Mouse (Mus musculus) midbrain, postnatal 0 days (tissue): ENCODE measurements around the gene Atg9b. TPM values are rescaled to one million over a fixed set of nuclear protein-coding genes. Genes with fewer than 3 reads are reported as not detected.
A peak's percentile ranks its signal among the peaks of the same experiment; 100 is the strongest.

Source experiments
- ATAC-seq: fragments of 200-750 bp; cut with Nextera tagmentation; 2 replicates; pipeline ENCODE4 v1.8.0; 2017; ENCODE audit warnings: moderate number of reproducible peaks, mild to moderate bottlenecking, moderate TSS enrichment, moderate library complexity; ENCODE audit not compliant: low FRiP score
- DNase-seq: peaks from one replicate; pipeline ENCODE4 v3.0.0-alpha.2; 2015; ENCODE audit warnings: low spot score
- H3K27ac ChIP-seq: fragments of 300-500 bp; sonication (generic); 2 replicates; pipeline ENCODE4 v1.5.1; 2014; ENCODE audit warnings: low read depth, mild to moderate bottlenecking, low read length, mixed read lengths
- H3K27me3 ChIP-seq: fragments of 300-500 bp; sonication (generic); 2 replicates; pipeline ENCODE4 v1.6.1; 2014; ENCODE audit warnings: low read length, control low read depth, mixed read lengths; ENCODE audit not compliant: insufficient read depth
- H3K36me3 ChIP-seq: fragments of 300-500 bp; sonication (generic); 2 replicates; pipeline ENCODE4 v1.6.1; 2014; ENCODE audit warnings: low read length, control low read depth, mixed read lengths; ENCODE audit not compliant: insufficient read depth
- H3K4me1 ChIP-seq: fragments of 300-500 bp; sonication (generic); 2 replicates; pipeline ENCODE4 v1.6.1; 2014; ENCODE audit warnings: mild to moderate bottlenecking, control low read depth, antibody characterized with exemption, low read length, mixed read lengths; ENCODE audit not compliant: insufficient read depth
- H3K4me2 ChIP-seq: fragments of 300-500 bp; sonication (generic); 2 replicates; pipeline ENCODE4 v1.6.1; 2014; ENCODE audit warnings: low read depth, mild to moderate bottlenecking, low read length, mixed read lengths; ENCODE audit not compliant: poor library complexity, severe bottlenecking
- H3K4me3 ChIP-seq: fragments of 300-500 bp; sonication (generic); 2 replicates; pipeline ENCODE4 v1.5.1; 2014; ENCODE audit warnings: low read depth, mild to moderate bottlenecking, low read length, moderate library complexity
- H3K9ac ChIP-seq: fragments of 300-500 bp; sonication (generic); replicated peaks from 2 replicates; pipeline ENCODE4 v1.6.1; 2014; ENCODE audit warnings: mild to moderate bottlenecking, low read length, moderate library complexity, mixed read lengths; ENCODE audit not compliant: poor library complexity, severe bottlenecking
- H3K9me3 ChIP-seq: fragments of 300-500 bp; sonication (generic); 2 replicates; pipeline ENCODE4 v1.6.1; 2016; ENCODE audit warnings: low read length, control low read depth
- CTCF ChIP-seq: IDR thresholded peaks from 2 replicates; pipeline ENCODE4 v1.5.1; 2016; ENCODE audit warnings: antibody characterized with exemption, mild to moderate bottlenecking
- WGBS: fragments of 180-500 bp; shearing (Covaris S2); extraction: QIAGEN DNeasy Blood & Tissue Kit; methylation state at CpG from one replicate; pipeline ENCODE4 v1.1.7; 2014; 5-methylcytosine and 5-hydroxymethylcytosine counted together
- polyA plus RNA-seq: library from polyadenylated mRNA; unstranded; fragments of >200 nt; fragmentation: Nextera tagmentation; extraction: Ambion mirVana; gene quantifications from 2 replicates; pipeline ENCODE4 v1.2.1, GENCODE M21; 2015
- total RNA-seq: library from RNA; depleted of rRNA; stranded (reverse); fragments of >200 nt; gene quantifications from 2 replicates; pipeline ENCODE4 v1.2.3, GENCODE M21; 2014

The Atg9b gene
- total and polyA plus RNA-seq, 2 experiments from 2014 or later: 5.3 to 6.7 TPM

DNA sequence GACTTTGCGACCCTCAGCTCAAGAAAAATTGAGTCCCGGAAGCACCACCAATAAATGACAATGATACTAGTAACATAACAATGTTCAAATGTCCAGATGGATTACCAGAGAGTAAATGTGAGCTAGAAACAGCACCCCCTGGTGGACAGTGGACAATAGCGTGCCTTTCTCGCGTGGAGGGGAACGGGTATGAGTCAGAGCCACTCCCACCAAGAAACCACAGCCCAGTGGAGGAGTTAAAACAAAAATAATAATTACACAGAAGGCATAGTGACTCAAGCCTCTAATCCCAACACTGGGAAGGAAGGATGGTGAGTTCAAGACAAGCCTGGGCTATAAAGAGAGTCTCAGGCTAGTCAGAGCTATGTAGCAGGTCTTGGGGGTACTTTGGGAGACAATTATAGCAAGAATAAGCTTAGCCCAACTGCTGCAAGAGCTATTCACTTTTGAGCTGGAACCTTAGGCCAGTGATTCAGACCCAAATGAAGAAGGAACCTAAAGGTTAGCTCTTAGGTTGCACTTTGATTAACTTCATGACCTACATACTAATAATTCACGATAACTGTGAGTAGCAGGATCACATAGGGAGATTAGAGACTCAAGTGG lies 1.6 kb upstream of the Atg9b start, which contains the start of gene Abcb8:
Gene Abcb8, plus strand, starts transcription at position 272 of the 606 bp plus-strand sequence.
- H3K36me3 ChIP-seq: no peaks in the 10 kb centered on the region
- H3K27me3 ChIP-seq: 0 out of 2 replicates have a peak, but pooled peaks cover 3% of the 10 kb centered on the region
- peak within 1 kb of the TSS; percentile 58 for H3K9ac ChIP-seq
- H3K9me3 ChIP-seq: no peaks in the 10 kb centered on the region
- peak within 1 kb of the TSS; percentile 61 for H3K4me2 ChIP-seq
- TF ChIP-seq CTCF: peak; percentile 85
- peak within 1 kb of the TSS; percentile 82 for H3K27ac ChIP-seq
- peak; percentile 84 for DNase-seq
- H3K4me1 ChIP-seq: no peaks in the 10 kb centered on the region
- no peak; the same call in 1 of the 2 replicates for ATAC-seq
- peak within 1 kb of the TSS; percentile 50 for H3K4me3 ChIP-seq
- 22% methylated on average over 7 of the region's 7 CpGs for WGBS

DNA sequence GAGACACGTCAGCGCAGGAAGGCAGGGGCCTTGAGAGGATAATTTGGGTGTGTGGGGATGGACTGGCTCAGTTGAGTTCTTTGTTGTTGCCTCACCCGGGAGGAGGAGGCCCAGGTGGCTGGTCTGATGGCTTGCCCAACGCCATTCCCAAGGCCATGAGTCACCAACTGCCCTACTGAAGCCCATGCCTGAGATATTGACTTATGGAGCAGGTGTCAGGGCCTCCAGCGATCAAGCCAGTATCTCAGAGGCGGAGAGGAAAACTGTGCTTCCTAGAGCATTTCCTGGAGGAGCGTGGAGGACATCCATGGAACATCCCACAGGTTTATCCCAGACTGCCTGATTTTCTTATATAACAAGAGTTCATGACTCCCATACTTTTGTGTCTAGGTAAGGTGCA lies 781 bp upstream of the Atg9b start:
- no peak for ATAC-seq
- 80% methylated on average over 7 of the region's 7 CpGs for WGBS
- no peak overlapping the region for H3K4me2 ChIP-seq

DNA sequence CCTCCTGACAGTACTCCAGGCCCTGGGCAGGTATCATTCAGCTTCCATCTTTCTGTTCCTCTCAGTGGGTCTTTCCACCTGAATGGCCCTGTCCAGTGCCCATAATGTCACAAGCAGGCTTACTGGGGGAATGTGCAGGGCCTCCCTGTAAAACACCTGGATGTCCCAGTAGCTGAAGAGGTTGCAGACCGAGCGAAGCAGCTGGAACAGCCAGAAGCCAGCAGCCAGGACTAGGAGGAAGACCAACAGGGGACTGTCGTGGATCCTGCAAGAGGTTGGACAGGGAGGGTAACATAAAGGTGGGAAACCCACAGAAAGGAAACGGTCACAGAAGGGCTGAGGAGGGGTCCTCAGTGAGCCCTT lies 2.3 kb downstream of the Atg9b start:
- 80% methylated on average over 4 of the region's 4 CpGs for WGBS
- Histone ChIP-seq H3K27ac (no peak overlapping the region), H3K36me3 (no peaks in the 10 kb centered on the region), H3K4me3 (no peak overlapping the region), H3K9ac (no peak overlapping the region), H3K9me3 (no peaks in the 10 kb centered on the region), H3K4me1 (peaks cover 13% of the 10 kb centered on the region), H3K27me3 (0 out of 2 replicates have a peak, but pooled peaks cover 7% of the 10 kb centered on the region), H3K4me2 (no peak overlapping the region)
- DNase-seq: no peak
- TF ChIP-seq CTCF: no peak
- no peak for ATAC-seq

More for the DNA sequence above, 781 bp upstream of the Atg9b start:
- no peaks in the 10 kb centered on the region for H3K9me3 ChIP-seq
- no peak for DNase-seq
- H3K36me3 ChIP-seq: no peaks in the 10 kb centered on the region
- H3K4me3 ChIP-seq: no peak overlapping the region
- no peak overlapping the region for H3K9ac ChIP-seq
- no peak for TF ChIP-seq CTCF
- H3K27me3 ChIP-seq: 0 out of 2 replicates have a peak, but pooled peaks cover 3% of the 10 kb centered on the region
- H3K27ac ChIP-seq: no peak overlapping the region
- H3K4me1 ChIP-seq: 0 out of 2 replicates have a peak, but pooled peaks cover 6% of the 10 kb centered on the region

DNA sequence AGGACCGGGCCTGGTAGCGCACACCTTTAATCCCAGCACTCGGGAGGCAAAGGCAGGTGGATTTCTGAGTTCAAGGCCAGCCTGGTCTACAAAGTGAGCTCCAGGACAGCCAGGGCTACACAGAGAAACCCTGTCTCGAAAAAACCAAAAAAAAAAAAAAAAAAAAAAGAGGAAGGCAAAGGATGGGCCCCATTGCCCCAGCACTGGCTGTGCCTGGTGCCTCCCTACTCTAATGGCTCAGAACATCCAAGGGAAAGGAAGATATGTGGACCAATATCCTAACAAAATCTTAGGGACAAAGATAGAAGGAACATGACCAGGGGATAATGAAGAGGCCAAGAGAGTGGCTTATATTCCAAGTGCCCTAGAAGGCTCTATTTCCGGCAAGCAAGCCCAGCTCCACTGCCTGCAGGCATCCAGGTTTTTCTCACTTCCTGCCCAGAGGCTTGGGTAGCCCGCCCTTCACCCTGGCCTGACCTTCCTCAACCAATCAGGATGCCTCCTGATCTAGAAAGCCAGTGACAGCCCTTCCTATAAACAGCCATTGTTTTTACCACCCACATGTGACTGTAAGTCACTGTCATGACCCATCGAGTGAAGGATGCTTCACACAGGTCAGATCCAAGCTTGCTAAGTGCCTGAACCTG lies 2.8 kb downstream of the Atg9b start:
- Histone ChIP-seq H3K27me3 (0 out of 2 replicates have a peak, but pooled peaks cover 7% of the 10 kb centered on the region), H3K36me3 (no peaks in the 10 kb centered on the region), H3K9me3 (no peaks in the 10 kb centered on the region), H3K9ac (no peak overlapping the region), H3K27ac (no peak overlapping the region), H3K4me2 (no peak overlapping the region), H3K4me1 (peaks cover 18% of the 10 kb centered on the region), H3K4me3 (no peak overlapping the region)
- 67% methylated on average over 6 of the region's 7 CpGs for WGBS
- ATAC-seq (no peak), DNase-seq (peak; percentile 35)
- no peak for TF ChIP-seq CTCF

DNA sequence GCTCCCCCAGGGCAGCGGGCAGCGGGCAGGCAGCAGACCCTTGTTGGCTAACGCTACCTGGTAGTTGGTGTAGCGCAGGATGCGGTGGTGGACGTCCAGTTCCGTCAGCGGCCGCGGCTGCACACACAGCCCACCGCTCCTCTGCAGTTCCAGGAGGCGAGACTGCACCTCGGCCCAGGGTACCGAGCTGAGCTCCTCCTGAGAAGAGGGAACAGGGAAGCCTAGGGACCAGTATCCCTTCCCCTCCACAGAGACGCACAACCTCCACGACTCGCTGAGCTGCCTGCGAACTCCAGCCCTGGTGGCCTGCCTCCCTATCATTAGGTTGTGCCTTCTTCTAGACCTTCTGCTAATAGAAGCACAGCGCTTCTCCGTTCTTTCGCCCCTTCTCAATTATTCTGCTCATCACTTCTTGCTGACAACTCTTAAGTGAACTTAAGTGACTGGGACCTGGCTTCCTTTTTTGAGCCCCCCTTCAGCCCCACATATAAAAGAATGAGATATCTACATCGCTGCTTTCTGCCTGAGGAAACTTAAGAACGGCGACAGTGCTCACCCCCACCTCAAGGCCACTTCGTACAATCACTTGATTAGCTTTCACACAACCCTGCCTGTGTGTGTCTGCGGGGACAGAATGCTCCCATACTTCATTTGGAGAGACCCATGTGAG lies 3.6 kb downstream of the Atg9b start:
- no peaks in the 10 kb centered on the region for H3K36me3 ChIP-seq
- H3K27me3 ChIP-seq: 0 out of 2 replicates have a peak, but pooled peaks cover 7% of the 10 kb centered on the region
- 28% methylated on average over 23 of the region's 26 CpGs for WGBS
- no peaks in the 10 kb centered on the region for H3K9me3 ChIP-seq
- H3K4me3 ChIP-seq: peak overlapping the region; percentile 51
- no peak for ATAC-seq
- H3K27ac ChIP-seq: 0 out of 2 replicates have a peak overlapping the region, but pooled peaks have one; percentile 18
- H3K4me1 ChIP-seq: peaks cover 21% of the 10 kb centered on the region
- DNase-seq: no peak
- peak overlapping the region; percentile 96 for H3K4me2 ChIP-seq
- TF ChIP-seq CTCF: no peak
- H3K9ac ChIP-seq: peak overlapping the region; percentile 69
